Mouse (Mus musculus) erythroblast, embryonic 14.5 days (primary cell): ENCODE measurements at regions not wholly inside any gene's neighbourhood (a gene's known extent, or its start where the extent isn't known, plus 50 kb on each side); places are given as distances from the start of the nearest gene placed in this dataset.

Experiments
- GATA1 ChIP-seq: IDR thresholded peaks from 2 replicates; pipeline ENCODE4 v1.6.1; 2012; ENCODE audit warnings: low read length, inconsistent platforms, mixed read lengths
- TAL1 ChIP-seq: IDR thresholded peaks from 3 replicates; pipeline ENCODE4 v1.6.1; 2012; ENCODE audit warnings: low read length, inconsistent platforms, mixed read lengths

DNA sequence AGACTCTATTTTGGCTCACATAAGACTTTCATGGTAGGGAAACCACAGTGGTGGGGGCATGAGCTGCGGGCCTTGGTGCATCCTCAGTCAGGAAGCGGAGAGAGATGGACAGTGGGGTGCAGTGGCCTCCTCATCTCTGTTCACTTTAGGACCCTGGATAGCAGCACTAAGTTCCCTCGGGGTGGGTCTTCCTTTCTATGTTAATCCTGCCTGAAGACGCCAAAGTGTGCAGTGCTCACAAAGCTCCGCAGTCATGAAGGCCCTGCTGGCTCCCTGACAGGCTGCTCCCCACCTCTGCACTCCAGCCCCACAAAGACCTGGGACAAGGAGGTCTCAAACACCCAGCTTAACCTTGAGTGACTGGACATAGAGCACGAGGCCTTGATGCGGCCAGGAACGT, 56.8 kb downstream of the Sox1 start:
- no peak for TF ChIP-seq GATA1
- TF ChIP-seq TAL1, result no peak
